Mouse (Mus musculus) cortical plate, adult 2 months (tissue): ENCODE data around the gene Pitx1. TPM values are rescaled to one million over a fixed set of nuclear protein-coding genes. Genes with fewer than 3 reads are reported as not detected.

Experiments
- H3K27ac ChIP-seq: fragments of 200-500 bp; 2 replicates; pipeline ENCODE4 v1.5.1; 2012; ENCODE audit warnings: low read length, control low read depth, inconsistent platforms; ENCODE audit not compliant: insufficient read depth
- H3K4me1 ChIP-seq: fragments of 200-500 bp; 2 replicates; pipeline ENCODE4 v1.6.1; 2011; ENCODE audit warnings: low read length; ENCODE audit not compliant: control insufficient read depth, insufficient read depth
- H3K4me3 ChIP-seq: fragments of 200-500 bp; 2 replicates; pipeline ENCODE4 v1.5.1; 2011; ENCODE audit warnings: mild to moderate bottlenecking, low read length, control low read depth; ENCODE audit not compliant: insufficient read depth
- CTCF ChIP-seq: fragments of 200-500 bp; IDR thresholded peaks from 2 replicates; pipeline ENCODE4 v1.5.1; 2011; ENCODE audit warnings: mild to moderate bottlenecking, control low read depth, low read length; ENCODE audit not compliant: insufficient read depth; ENCODE audit errors: extremely low read depth
- POLR2A ChIP-seq: fragments of 200-500 bp; IDR thresholded peaks from 2 replicates; pipeline ENCODE4 v1.6.1; 2011; ENCODE audit warnings: mild to moderate bottlenecking, low read length, control low read depth; ENCODE audit not compliant: insufficient read depth; ENCODE audit errors: extremely low read depth
- polyA plus RNA-seq: library from polyadenylated mRNA; depleted of rRNA; stranded (reverse); fragments of >200 nt; gene quantifications from 2 replicates; pipeline ENCODE4 v1.2.3, GENCODE M21; 2012

Pitx1 gene
- polyA plus RNA-seq, 1 experiment: not detected

- no peak overlapping the region for H3K4me3 ChIP-seq
- H3K27ac ChIP-seq: no peak overlapping the region
- TF ChIP-seq CTCF (no peak), POLR2A (no peak)
- H3K4me1 ChIP-seq: no peaks in the 10 kb centered on the region
These were observed 12.7 kb upstream of the Pitx1 start for GRCm38 (mm10) chr13:55848604-55849190.

- TF ChIP-seq CTCF: no peak
- no peak for TF ChIP-seq POLR2A
- no peak overlapping the region for H3K27ac ChIP-seq
- H3K4me3 ChIP-seq: no peak overlapping the region
- no peaks in the 10 kb centered on the region for H3K4me1 ChIP-seq
These were observed 11.8 kb upstream of the Pitx1 start for GRCm38 (mm10) chr13:55847805-55848204.

GRCm38 (mm10) chr13:55843700-55844099, 7.7 kb upstream of the Pitx1 start:
- H3K4me3 ChIP-seq: no peak overlapping the region
- TF ChIP-seq POLR2A (no peak), CTCF (no peak)
- no peaks in the 10 kb centered on the region for H3K4me1 ChIP-seq
- H3K27ac ChIP-seq: no peak overlapping the region

GRCm38 (mm10) chr13:55840223-55840622, 4.2 kb upstream of the Pitx1 start:
- no peak overlapping the region for H3K4me3 ChIP-seq
- no peak for TF ChIP-seq CTCF
- TF ChIP-seq POLR2A: no peak
- H3K27ac ChIP-seq: no peak overlapping the region
- no peaks in the 10 kb centered on the region for H3K4me1 ChIP-seq

GRCm38 (mm10) chr13:55836786-55837780, 1.1 kb upstream of the Pitx1 start:
- H3K27ac ChIP-seq: no peak overlapping the region
- TF ChIP-seq POLR2A: no peak
- no peak for TF ChIP-seq CTCF
- H3K4me1 ChIP-seq: no peaks in the 10 kb centered on the region
- H3K4me3 ChIP-seq: no peak overlapping the region

- no peak overlapping the region for H3K4me3 ChIP-seq
- H3K27ac ChIP-seq: no peak overlapping the region
- no peaks in the 10 kb centered on the region for H3K4me1 ChIP-seq
- TF ChIP-seq CTCF (no peak), POLR2A (no peak)
These were observed 369 bp downstream of the Pitx1 start for GRCm38 (mm10) chr13:55835548-55836097.

GRCm38 (mm10) chr13:55834667-55835066, 1.3 kb downstream of the Pitx1 start:
- Histone ChIP-seq H3K4me1 (no peaks in the 10 kb centered on the region), H3K4me3 (no peak overlapping the region), H3K27ac (no peak overlapping the region)
- TF ChIP-seq CTCF (no peak), POLR2A (no peak)

- no peaks in the 10 kb centered on the region for H3K4me1 ChIP-seq
- TF ChIP-seq CTCF: no peak
- no peak for TF ChIP-seq POLR2A
- H3K4me3 ChIP-seq: no peak overlapping the region
- no peak overlapping the region for H3K27ac ChIP-seq
These were observed 2.1 kb downstream of the Pitx1 start for GRCm38 (mm10) chr13:55833921-55834320.

- no peak overlapping the region for H3K27ac ChIP-seq
- TF ChIP-seq POLR2A: no peak
- no peak for TF ChIP-seq CTCF
- H3K4me1 ChIP-seq: no peaks in the 10 kb centered on the region
- no peak overlapping the region for H3K4me3 ChIP-seq
These were observed 3.4 kb downstream of the Pitx1 start for GRCm38 (mm10) chr13:55832602-55833001.
